Comparison of ENCODE assay signal across 9 mouse cellular contexts in genomic region chr14:20378313-20379061, GRCm38 (mm10). TPM values are rescaled to one million over a fixed set of nuclear protein-coding genes. Genes with fewer than 3 reads are reported as not detected.
DNase-seq lines count a peak whose midpoint lies in the region; ATAC-seq and TF ChIP-seq lines count a peak whose summit lies in the region.
"Had no signal": no experiment of that assay in that cellular context is flagged by ENCODE, and none has a peak within 500 bp of the region (broad histone marks: within the 10 kb centered on the region; RNA-seq: fewer than 3 reads in every experiment).

No protein-coding gene starts in this region.

- ATAC-seq in activated CD4-positive, CD25-positive, alpha-beta regulatory T cell, adult 4 months = peak; percentile 85
- ATAC-seq in embryonic facial prominence, embryonic 14.5 days (ENCODE audit: low read depth) = peak; percentile 81
- ATAC-seq in inflammation-experienced regulatory T-cells, adult 6 months = peak; percentile 83

- WGBS in embryonic facial prominence, embryonic 14.5 days = 36% methylated on average over 13 of the region's 13 CpGs

- peak; percentile 51 for DNase-seq in gastrocnemius, adult 2 months
- DNase-seq in gastrocnemius, adult 8-10 months (ENCODE audit: low spot score in 2 of 2) = no peak
- peak; percentile 44 for DNase-seq in embryonic facial prominence, embryonic 14.5 days (ENCODE audit: low spot score)
- peak; percentile 61 to 63 for DNase-seq in lung, adult 18-20 months
- DNase-seq in spleen, adult 12 weeks (ENCODE audit: low spot score) = peak; percentile 61
- DNase-seq in right cerebral cortex, postnatal 10 days (ENCODE audit: low spot score in 2 of 2) = no peak

- no peak overlapping the region for H3K4me3 ChIP-seq in gastrocnemius, adult 2 months
- no peak overlapping the region for H3K4me3 ChIP-seq in embryonic facial prominence, embryonic 14.5 days (ENCODE audit: low read depth, low read length)
- H3K4me3 ChIP-seq: limb, embryonic 15.5 days had no signal

- H3K36me3 ChIP-seq in embryonic facial prominence, embryonic 14.5 days (ENCODE audit: control insufficient read depth, insufficient read depth, low read length) = peaks cover 63% of the 10 kb centered on the region

- H3K27me3 ChIP-seq in embryonic facial prominence, embryonic 14.5 days (replicated peaks; ENCODE audit: control insufficient read depth, insufficient read depth, low read length) = no peaks in the 10 kb centered on the region
- H3K27me3 ChIP-seq: limb, embryonic 15.5 days had no signal

- intact Hi-C loops in gastrocnemius, adult 2 months (cut with DNase I) = no loop called here

- no peak overlapping the region for H3K27ac ChIP-seq in gastrocnemius, adult 2 months
- no peak overlapping the region for H3K27ac ChIP-seq in embryonic facial prominence, embryonic 14.5 days (replicated peaks; ENCODE audit: low read depth, low read length)
- H3K27ac ChIP-seq: limb, embryonic 15.5 days had no signal

- H3K4me2 ChIP-seq in embryonic facial prominence, embryonic 14.5 days (ENCODE audit: low read depth, low read length) = no peak overlapping the region
- H3K4me2 ChIP-seq: limb, embryonic 15.5 days had no signal

- no peaks in the 10 kb centered on the region for H3K9me3 ChIP-seq in embryonic facial prominence, embryonic 14.5 days (ENCODE audit: control insufficient read depth, low read length)
- H3K9me3 ChIP-seq: limb, embryonic 15.5 days had no signal

- H3K9ac ChIP-seq in embryonic facial prominence, embryonic 14.5 days (ENCODE audit: low read depth, low read length) = no peak overlapping the region
- H3K9ac ChIP-seq: limb, embryonic 15.5 days had no signal

- peak; percentile 54 for TF ChIP-seq CTCF in gastrocnemius, adult 2 months (IDR thresholded peaks at IDR 0.05)

- H3K4me1 ChIP-seq in embryonic facial prominence, embryonic 14.5 days (ENCODE audit: control insufficient read depth, insufficient read depth, low read length) = no peaks in the 10 kb centered on the region
- H3K4me1 ChIP-seq: limb, embryonic 15.5 days had no signal

RNA-seq across cellular contexts. Expression of gene Dnajc9, which starts 10.2 kb away (rescaled TPM):
- total RNA-seq in gastrocnemius, adult 2 months (2021) = 10 to 100 TPM in 1 of 2 experiments, 1 to 10 TPM in 1; 8.4 to 12.4 TPM
- 10 to 100 TPM in 3 of 4 experiments, 1 to 10 TPM in 1; 8.8 to 12.0 (median 11.3) TPM for total RNA-seq in gastrocnemius, adult 8-10 months (2022)
- polyA plus RNA-seq in activated CD4-positive, CD25-positive, alpha-beta regulatory T cell, adult 4 months (2017; shearing (Covaris generic)) = 100 to 1,000 TPM; 100 to 140 TPM
- 141 and 155 TPM in 2 replicates for polyA plus RNA-seq in embryonic facial prominence, embryonic 14.5 days (2014; fragmentation: Nextera tagmentation; extraction: Ambion mirVana)
- 100 to 1,000 TPM; 131 to 179 (median 169) TPM for polyA plus RNA-seq in inflammation-experienced regulatory T-cells, adult 6 months (2017; shearing (Covaris generic))

RNA-seq across cellular contexts. Expression of gene Mrps16, which starts 14.9 kb away (rescaled TPM):
- total RNA-seq in gastrocnemius, adult 2 months (2021) = 10 to 100 TPM; 43.1 to 57.5 TPM
- 10 to 100 TPM; 50.4 to 57.5 (median 51.0) TPM for total RNA-seq in gastrocnemius, adult 8-10 months (2022)
- 100 to 1,000 TPM; 127 to 128 TPM for polyA plus RNA-seq in activated CD4-positive, CD25-positive, alpha-beta regulatory T cell, adult 4 months (2017; shearing (Covaris generic))
- 92.3 and 94.4 TPM in 2 replicates for polyA plus RNA-seq in embryonic facial prominence, embryonic 14.5 days (2014; fragmentation: Nextera tagmentation; extraction: Ambion mirVana)
- polyA plus RNA-seq in inflammation-experienced regulatory T-cells, adult 6 months (2017; shearing (Covaris generic)) = 100 to 1,000 TPM; 110 to 131 (median 112) TPM

RNA-seq across cellular contexts. Expression of gene Fam149b, which starts 30.5 kb away (rescaled TPM):
- 10 to 100 TPM; 18.2 to 22.7 TPM for total RNA-seq in gastrocnemius, adult 2 months (2021)
- 10 to 100 TPM; 18.9 to 22.9 (median 21.4) TPM for total RNA-seq in gastrocnemius, adult 8-10 months (2022)
- 10 to 100 TPM; 38.4 to 66.1 TPM for polyA plus RNA-seq in activated CD4-positive, CD25-positive, alpha-beta regulatory T cell, adult 4 months (2017; shearing (Covaris generic))
- 32.7 and 32.8 TPM in 2 replicates for polyA plus RNA-seq in embryonic facial prominence, embryonic 14.5 days (2014; fragmentation: Nextera tagmentation; extraction: Ambion mirVana)
- polyA plus RNA-seq in inflammation-experienced regulatory T-cells, adult 6 months (2017; shearing (Covaris generic)) = 10 to 100 TPM; 49.6 to 75.9 (median 55.1) TPM

RNA-seq across cellular contexts. Expression of gene Ecd, which starts 30.6 kb away (rescaled TPM):
- 10 to 100 TPM; 32.7 to 38.9 TPM for total RNA-seq in gastrocnemius, adult 2 months (2021)
- total RNA-seq in gastrocnemius, adult 8-10 months (2022) = 10 to 100 TPM; 35.1 to 40.1 (median 37.5) TPM
- 10 to 100 TPM; 59.5 to 69.5 TPM for polyA plus RNA-seq in activated CD4-positive, CD25-positive, alpha-beta regulatory T cell, adult 4 months (2017; shearing (Covaris generic))
- polyA plus RNA-seq in embryonic facial prominence, embryonic 14.5 days (2014; fragmentation: Nextera tagmentation; extraction: Ambion mirVana) = 46.9 and 49.4 TPM in 2 replicates
- 10 to 100 TPM; 58.1 to 73.3 (median 63.9) TPM for polyA plus RNA-seq in inflammation-experienced regulatory T-cells, adult 6 months (2017; shearing (Covaris generic))

Comparison
In these comparisons a context has a peak if more than half of its experiments do, and no peak if none do; other contexts are left out.
1. DNase-seq: peak in gastrocnemius, adult 2 months (single experiment), embryonic facial prominence, embryonic 14.5 days (single experiment), lung, adult 18-20 months (2 of 2) and spleen, adult 12 weeks (single experiment); none in gastrocnemius, adult 8-10 months (0 of 2) and right cerebral cortex, postnatal 10 days (0 of 2).
2. Peak in every context shown above with its lines, with median percentiles within 50 percentile points of each other: ATAC-seq.